ENCODE assay signal across 8 mouse cellular contexts in the genomic region with DNA sequence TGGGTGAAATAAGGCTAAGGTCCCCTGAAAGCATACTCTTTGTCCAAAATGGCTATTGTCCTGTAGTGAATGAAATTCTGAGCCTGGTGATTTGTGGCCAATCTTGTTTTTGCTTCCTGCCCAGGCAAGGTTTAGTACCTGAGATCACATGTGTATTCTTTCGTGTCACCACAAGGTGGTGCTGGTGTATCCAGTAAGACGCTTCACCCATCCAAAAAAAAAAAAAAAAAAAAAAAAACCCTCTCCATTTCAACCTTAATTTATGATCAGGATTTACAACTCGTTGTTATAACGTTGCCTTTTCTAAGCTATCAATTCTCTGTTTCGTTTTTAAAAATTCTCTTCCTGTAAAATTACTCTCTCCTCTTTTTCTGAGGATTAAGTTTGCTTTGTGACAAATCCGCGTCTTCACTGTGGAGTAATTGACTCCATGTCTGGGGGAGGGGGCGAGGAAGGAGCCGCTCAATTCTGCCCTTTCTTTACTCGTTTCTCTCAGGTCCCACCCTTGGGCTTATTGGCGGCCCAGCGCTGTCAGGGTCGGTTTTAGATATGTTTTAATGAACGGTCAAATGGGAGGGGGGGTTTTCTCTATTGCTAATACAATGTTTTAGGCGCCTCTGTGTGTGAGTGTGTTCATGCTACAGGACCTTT.
DNase-seq lines count a peak whose midpoint lies in the region; ATAC-seq and TF ChIP-seq lines count a peak whose summit lies in the region.

No protein-coding gene starts in this region.

- no peak for TF ChIP-seq CTCF in lung, adult 2 months (IDR thresholded peaks at IDR 0.05; ENCODE audit: insufficient read depth, low read length)

- peak overlapping the region; percentile 24 for H3K4me3 ChIP-seq in heart, embryonic 15.5 days
- H3K4me3 ChIP-seq in lung, adult 2 months (replicated peaks; ENCODE audit: extremely low read depth, low read depth, low read length): no peak overlapping the region

- no peaks in the 10 kb centered on the region for H3K9me3 ChIP-seq in heart, embryonic 15.5 days (replicated peaks)

- no peak overlapping the region for H3K27ac ChIP-seq in heart, embryonic 15.5 days

- 0 out of 2 replicates have a peak, but pooled peaks cover 2% of the 10 kb centered on the region for H3K4me1 ChIP-seq in heart, embryonic 15.5 days (replicated peaks)
- no peaks in the 10 kb centered on the region for H3K4me1 ChIP-seq in lung, adult 2 months (ENCODE audit: control insufficient read depth, insufficient read depth, low read length)

- H3K27me3 ChIP-seq in heart, embryonic 15.5 days: no peaks in the 10 kb centered on the region

- WGBS in heart, embryonic 15.5 days: 40% methylated on average over 15 of the region's 15 CpGs
- 30% methylated on average over 15 of the region's 15 CpGs for WGBS in lung, adult 2 months

- ATAC-seq in heart, embryonic 15.5 days (replicated peaks; ENCODE audit: insufficient number of reproducible peaks, insufficient read depth, low FRiP score, low read depth): no peak

- no peak overlapping the region for H3K9ac ChIP-seq in heart, embryonic 15.5 days

- H3K36me3 ChIP-seq in heart, embryonic 15.5 days: no peaks in the 10 kb centered on the region

- no peak for TF ChIP-seq POLR2A in lung, adult 2 months (IDR thresholded peaks at IDR 0.05; ENCODE audit: borderline replicate concordance, extremely low read depth, low read depth, low read length)

- H3K4me2 ChIP-seq in heart, embryonic 15.5 days: peak overlapping the region; percentile 51

- DNase-seq in 416B (ENCODE audit: low read depth): peak; percentile 66
- peak; percentile 35 for DNase-seq in Muller cell, postnatal 12 days (ENCODE audit: inconsistent ontology term)
- peak; percentile 47 to 67 for DNase-seq in cerebellum, postnatal 4 days (ENCODE audit: low spot score in 2 of 2)
- peak; percentile 63 for DNase-seq in kidney, postnatal 14 days
- DNase-seq in lung, adult 2 months: peak; percentile 7
- peak; percentile 70 to 73 for DNase-seq in right cerebral cortex, adult 2 months (ENCODE audit: low spot score in 2 of 2)
- no peak for DNase-seq in spleen, postnatal 4 days (ENCODE audit: low spot score in 2 of 2)

Comparison
In these comparisons a context has a peak if more than half of its experiments do, and no peak if none do; other contexts are left out.
1. DNase-seq: peak in 416B (single experiment), Muller cell, postnatal 12 days (single experiment), cerebellum, postnatal 4 days (2 of 2), kidney, postnatal 14 days (single experiment), lung, adult 2 months (single experiment) and right cerebral cortex, adult 2 months (2 of 2); none in spleen, postnatal 4 days (0 of 2).